Mouse (Mus musculus) bone marrow, adult 2 months (tissue): Measurements from ENCODE around the gene Tbc1d9b.

ENCODE experiments used
- CTCF ChIP-seq: fragments of 200-500 bp; IDR thresholded peaks from 2 replicates; pipeline ENCODE4 v1.5.1; 2011; ENCODE audit warnings: low read length, control low read depth; ENCODE audit not compliant: control insufficient read depth, insufficient read depth
- POLR2A ChIP-seq: fragments of 200-500 bp; IDR thresholded peaks from 2 replicates; pipeline ENCODE4 v1.6.1; 2011; ENCODE audit warnings: low read depth, mild to moderate bottlenecking, control low read depth, low read length, borderline replicate concordance; ENCODE audit not compliant: control insufficient read depth

GRCm38 (mm10) chr11:50200613-50201012, 69.4 kb downstream of the Tbc1d9b start:
- no peak for TF ChIP-seq POLR2A
- TF ChIP-seq CTCF = no peak
